9 mouse cellular contexts compared by ENCODE assay signal in the genomic region with DNA sequence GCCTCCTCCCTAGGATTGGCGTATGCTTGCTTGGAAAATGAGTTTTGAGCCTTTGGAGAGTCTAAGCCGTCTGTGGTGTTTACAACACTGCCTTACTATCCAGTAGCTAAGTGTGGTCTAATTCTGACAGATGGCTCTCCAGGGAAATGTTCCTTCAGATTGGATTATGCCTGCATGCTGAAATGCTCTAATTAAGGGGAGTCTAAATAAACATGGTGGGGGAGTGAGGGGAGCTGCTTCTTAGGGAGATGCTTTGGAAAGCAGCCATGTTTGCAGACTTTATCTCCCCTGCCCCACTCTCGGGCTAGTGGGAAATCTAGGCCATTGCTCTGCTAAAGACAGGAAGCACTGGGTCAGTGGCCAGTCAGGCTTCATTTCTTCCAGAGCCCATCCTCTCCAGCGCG.
DNase-seq lines count a peak whose midpoint lies in the region.
"Had no signal": no experiment of that assay in that cellular context is flagged by ENCODE, and none has a peak within 500 bp of the region (broad histone marks: within the 10 kb centered on the region; RNA-seq: fewer than 3 reads in every experiment).

No protein-coding gene starts in this region.

- DNase-seq in cerebellum, adult 11-12 months, result peak; percentile 66
- DNase-seq in cerebellum, adult 11 months, result no peak
- DNase-seq in layer of hippocampus, adult 8-10 months (ENCODE audit: low spot score in 2 of 2), result peak; percentile 6 to 9
- no peak for DNase-seq in layer of hippocampus, postnatal 36 days
- DNase-seq in brain, embryonic 18.5 days (ENCODE audit: low read depth, low spot score), result peak; percentile 28
- DNase-seq in kidney, postnatal 10 days, result peak; percentile 55
- DNase-seq in spleen, adult 18-20 months, result no peak
- DNase-seq in gastrocnemius, postnatal 25 days, result no peak
- DNase-seq: lung, postnatal 4 days had no signal

Comparison
In these comparisons a context has a peak if more than half of its experiments do, and no peak if none do; other contexts are left out.
1. DNase-seq: peak in cerebellum, adult 11-12 months (single experiment), layer of hippocampus, adult 8-10 months (2 of 2), brain, embryonic 18.5 days (single experiment) and kidney, postnatal 10 days (single experiment); none in cerebellum, adult 11 months (single experiment), layer of hippocampus, postnatal 36 days (0 of 2), spleen, adult 18-20 months (0 of 2) and gastrocnemius, postnatal 25 days (single experiment).